Mouse (Mus musculus): ENCODE data around the gene Klrb1c.

DNA sequence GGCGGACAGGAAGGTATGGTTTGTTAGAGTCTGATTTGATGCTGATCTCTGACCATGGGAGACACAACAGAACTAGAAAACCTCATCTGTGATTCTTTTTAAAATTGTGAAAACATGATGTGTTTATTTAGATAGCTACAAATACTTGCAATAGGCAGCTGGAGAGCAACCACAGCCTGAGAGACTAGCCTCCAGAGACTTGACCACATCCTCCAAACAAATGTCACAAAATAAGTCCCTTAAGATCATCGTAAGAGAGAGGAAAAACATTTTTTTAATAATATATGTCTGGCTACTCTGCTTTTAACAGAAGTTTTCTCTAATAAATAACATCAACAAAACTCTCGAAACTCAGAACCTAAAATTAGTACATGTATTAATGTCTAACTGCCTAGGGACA, 57.0 kb downstream of the Klrb1c start:
- TF ChIP-seq CTCF (IDR thresholded peaks at IDR 0.05; ENCODE audit: low read depth, low read length) = no peak
- no peak for TF ChIP-seq POLR2A (IDR thresholded peaks at IDR 0.05; ENCODE audit: insufficient read depth, low read length)
- TF ChIP-seq EP300 (IDR thresholded peaks at IDR 0.05; ENCODE audit: insufficient read depth, low read depth, low read length) = no peak

All from ES-Bruce4 (cell line).